In genomic region chr8:121366655-121367054, GRCm38 (mm10) we compare ENCODE assay signal across 10 mouse cellular contexts.
DNase-seq lines count a peak whose midpoint lies in the region.
"Had no signal": no experiment of that assay in that cellular context is flagged by ENCODE, and none has a peak within 500 bp of the region (broad histone marks: within the 10 kb centered on the region; RNA-seq: fewer than 3 reads in every experiment).

No protein-coding gene starts in this region.

- intact Hi-C loops in gastrocnemius, postnatal 14 days (cut with DNase I; ENCODE audit: low total_unique reads), result no loop called here
- intact Hi-C loops in left cerebral cortex, postnatal 4 days (cut with DNase I), result no loop called here

- peak; percentile 40 for DNase-seq in gastrocnemius, postnatal 14 days
- no peak for DNase-seq in gastrocnemius, postnatal 25 days
- DNase-seq in heart, postnatal 4 days, result peak; percentile 71
- no peak for DNase-seq in heart, adult 9 months (ENCODE audit: low spot score in 2 of 2)
- DNase-seq in left cerebral cortex, postnatal 4 days, result peak; percentile 73
- DNase-seq in left cerebral cortex, adult 9 months (ENCODE audit: low spot score in 2 of 2), result no peak
- DNase-seq in lung, postnatal 10 days, result peak; percentile 59
- DNase-seq in urinary bladder, postnatal 25 days (ENCODE audit: low spot score), result no peak
- DNase-seq: adrenal gland, adult 8-10 months; right cerebral cortex, postnatal 4 days had no signal

Comparison
In these comparisons a context has a peak if more than half of its experiments do, and no peak if none do; other contexts are left out.
1. DNase-seq: peak in gastrocnemius, postnatal 14 days (single experiment), heart, postnatal 4 days (single experiment), left cerebral cortex, postnatal 4 days (single experiment) and lung, postnatal 10 days (single experiment); none in gastrocnemius, postnatal 25 days (single experiment), heart, adult 9 months (0 of 2), left cerebral cortex, adult 9 months (0 of 2) and urinary bladder, postnatal 25 days (single experiment).